Mouse (Mus musculus) embryo, embryonic 11.5 days (tissue): ENCODE data around the gene Pgm2l1.

Experiments used
- DNase-seq: peaks from one replicate; pipeline ENCODE4 v3.0.0-alpha.2; 2012; ENCODE audit warnings: low read depth, low spot score

Gene Pgm2l1

GRCm38 (mm10) chr7:100295745-100296144 is 68.6 kb downstream of the Pgm2l1 start:
- DNase-seq = no peak

- no peak for DNase-seq
Measured at GRCm38 (mm10) chr7:100296699-100297098, 69.5 kb downstream of the Pgm2l1 start.

- DNase-seq = no peak
Measured at GRCm38 (mm10) chr7:100298861-100299510, 71.8 kb downstream of the Pgm2l1 start.

- DNase-seq = no peak
Measured at GRCm38 (mm10) chr7:100301390-100301789, 74.2 kb downstream of the Pgm2l1 start.

- no peak for DNase-seq
Measured at GRCm38 (mm10) chr7:100302316-100302715, 75.1 kb downstream of the Pgm2l1 start.

- DNase-seq = no peak
Measured at GRCm38 (mm10) chr7:100305894-100306293, 78.7 kb downstream of the Pgm2l1 start.

GRCm38 (mm10) chr7:100307872-100308653 is 80.9 kb downstream of the Pgm2l1 start:
- no peak for DNase-seq

- DNase-seq = no peak
Measured at GRCm38 (mm10) chr7:100309216-100309615, 82.0 kb downstream of the Pgm2l1 start.

- no peak for DNase-seq
Measured at GRCm38 (mm10) chr7:100309679-100310078, 82.5 kb downstream of the Pgm2l1 start.

- no peak for DNase-seq
Measured at GRCm38 (mm10) chr7:100310290-100310689, 83.1 kb downstream of the Pgm2l1 start.

GRCm38 (mm10) chr7:100312716-100313115 is 85.5 kb downstream of the Pgm2l1 start:
- no peak for DNase-seq

- no peak for DNase-seq
Measured at GRCm38 (mm10) chr7:100316924-100317323, 89.7 kb downstream of the Pgm2l1 start.

- no peak for DNase-seq
Measured at GRCm38 (mm10) chr7:100317534-100317933, 90.3 kb downstream of the Pgm2l1 start.

- DNase-seq = no peak
Measured at GRCm38 (mm10) chr7:100323721-100324120, 96.5 kb downstream of the Pgm2l1 start.

- no peak for DNase-seq
Measured at GRCm38 (mm10) chr7:100325482-100325881, 98.3 kb downstream of the Pgm2l1 start.

GRCm38 (mm10) chr7:100327514-100327913 is 100.3 kb downstream of the Pgm2l1 start:
- DNase-seq = no peak
